Mouse (Mus musculus): ENCODE results near the gene Insl6. TPM values are rescaled to one million over a fixed set of nuclear protein-coding genes. Genes with fewer than 3 reads are reported as not detected.

The Insl6 gene
- 5.4 and 8.9 TPM in 2 replicates for polyA plus RNA-seq (2016; fragmentation: Nextera tagmentation; extraction: Ambion mirVana)

DNA sequence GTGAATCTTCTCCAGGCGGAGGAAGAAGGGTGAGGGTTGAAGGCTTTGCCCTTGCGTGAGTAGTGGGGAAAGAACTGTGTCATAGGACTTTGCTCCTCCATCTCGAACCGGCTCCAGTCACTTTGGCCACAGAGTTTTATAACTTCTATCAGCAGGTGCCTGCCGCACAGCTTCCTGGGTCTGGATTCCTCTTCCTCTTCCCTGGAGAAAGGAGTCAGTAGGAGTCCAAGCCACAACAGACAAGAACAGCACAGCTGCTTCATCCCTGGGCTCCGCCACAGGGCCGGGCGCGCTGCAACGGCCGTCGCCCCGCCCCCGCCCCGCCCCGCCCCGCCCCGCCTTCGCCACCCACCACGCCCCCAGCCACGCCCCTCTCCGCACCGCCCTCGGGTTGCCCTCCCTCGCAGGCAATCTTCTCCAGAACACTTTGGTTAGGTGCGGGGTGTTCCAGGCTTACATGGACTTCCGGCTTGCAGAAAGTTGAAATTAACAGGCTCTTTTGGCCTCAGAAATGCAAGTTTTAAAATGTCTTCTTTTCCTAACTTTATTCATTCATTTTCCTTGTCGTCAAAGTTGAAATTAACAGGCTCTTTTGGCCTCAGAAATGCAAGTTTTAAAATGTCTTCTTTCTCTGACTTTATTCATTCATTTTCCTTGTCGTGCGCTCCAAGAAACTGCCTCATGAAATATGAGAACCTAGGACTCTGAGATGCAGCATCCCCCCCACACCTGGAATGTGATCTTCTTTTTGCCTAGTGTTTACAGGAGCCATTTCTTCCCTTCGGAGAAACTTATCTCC lies at the start of gene Insl6:
Gene Insl6 (minus strand): TSS at position 304 of the 799 bp plus-strand sequence.
- Histone ChIP-seq H3K27me3 (ENCODE audit: low read depth, poor library complexity, severe bottlenecking) (peaks cover 21% of the 10 kb centered on the region), H3K27ac (replicated peaks) (peak within 1 kb of the TSS; percentile 61), H3K36me3 (no peaks in the 10 kb centered on the region), H3K9me3 (replicated peaks) (no peaks in the 10 kb centered on the region), H3K4me3 (peak within 1 kb of the TSS; percentile 54), H3K4me1 (peaks cover 13% of the 10 kb centered on the region)
- whole genome bisulfite sequencing: 6% methylated on average over 31 of the region's 31 CpGs
- peak; percentile 84 for DNase-seq (ENCODE audit: low spot score)

DNA sequence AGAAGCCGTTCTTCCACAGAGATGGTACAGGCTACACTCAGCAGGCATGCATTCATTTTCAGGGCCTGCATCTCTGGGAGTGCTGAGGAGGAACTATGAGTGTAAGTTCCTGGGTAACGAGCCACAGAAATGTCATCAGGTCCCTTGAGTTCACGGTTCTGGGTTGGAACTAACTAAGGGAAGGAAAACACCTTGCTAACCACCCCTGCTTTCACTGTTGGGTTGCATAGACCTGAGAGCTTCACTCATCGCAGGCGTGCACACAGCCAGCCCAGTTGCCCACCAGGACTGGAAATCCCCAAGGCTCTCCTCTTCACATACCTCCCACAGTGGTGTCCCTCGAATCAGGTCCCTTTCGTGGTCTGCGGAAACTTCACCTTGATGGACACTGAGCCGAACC lies 49.8 kb upstream of the Insl6 start:
- no peak overlapping the region for H3K4me3 ChIP-seq
- H3K36me3 ChIP-seq: no peaks in the 10 kb centered on the region
- DNase-seq (ENCODE audit: low spot score): no peak
- no peak overlapping the region for H3K27ac ChIP-seq (replicated peaks)
- no peaks in the 10 kb centered on the region for H3K27me3 ChIP-seq (ENCODE audit: low read depth, poor library complexity, severe bottlenecking)
- 86% methylated on average over 9 of the region's 9 CpGs for WGBS
- H3K9me3 ChIP-seq (replicated peaks): no peaks in the 10 kb centered on the region
- no peaks in the 10 kb centered on the region for H3K4me1 ChIP-seq

DNA sequence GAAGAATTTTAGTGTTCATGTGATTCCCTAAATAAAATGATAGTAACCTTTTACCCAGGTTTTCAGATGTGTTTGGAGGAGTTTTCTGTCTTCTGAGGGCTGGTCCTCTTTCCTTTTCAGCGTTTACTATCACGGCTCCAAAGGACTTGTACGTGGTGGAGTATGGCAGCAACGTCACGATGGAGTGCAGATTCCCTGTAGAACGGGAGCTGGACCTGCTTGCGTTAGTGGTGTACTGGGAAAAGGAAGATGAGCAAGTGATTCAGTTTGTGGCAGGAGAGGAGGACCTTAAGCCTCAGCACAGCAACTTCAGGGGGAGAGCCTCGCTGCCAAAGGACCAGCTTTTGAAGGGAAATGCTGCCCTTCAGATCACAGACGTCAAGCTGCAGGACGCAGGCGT lies 48.3 kb upstream of the Insl6 start:
- no peak for DNase-seq (ENCODE audit: low spot score)
- Histone ChIP-seq H3K27ac (replicated peaks) (no peak overlapping the region), H3K27me3 (ENCODE audit: low read depth, poor library complexity, severe bottlenecking) (peaks cover under 1% of the 10 kb centered on the region; the same call in 1 of the 2 replicates), H3K4me3 (peak overlapping the region; percentile 16; the same call in 1 of the 2 replicates), H3K36me3 (no peaks in the 10 kb centered on the region), H3K4me1 (no peaks in the 10 kb centered on the region), H3K9me3 (replicated peaks) (no peaks in the 10 kb centered on the region)
- WGBS: 43% methylated on average over 11 of the region's 11 CpGs

DNA sequence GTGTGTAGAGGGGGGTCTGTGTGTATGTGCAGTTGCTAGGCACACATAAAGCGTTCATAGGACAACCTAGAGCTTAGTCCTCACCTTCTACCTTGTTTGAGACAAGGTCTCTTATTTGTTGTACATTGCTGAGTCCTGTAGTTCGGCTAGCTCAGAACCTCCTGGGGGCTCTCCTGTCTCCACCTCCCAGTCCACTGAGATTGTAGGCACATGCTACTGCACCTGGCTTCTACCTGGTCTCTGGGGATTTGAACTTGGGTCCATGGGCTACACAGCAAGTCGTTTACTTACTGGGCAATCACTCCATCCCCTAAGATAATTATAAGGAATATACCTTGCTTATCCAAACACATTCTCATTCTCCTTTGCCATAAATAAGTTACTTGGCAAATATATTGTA lies 47.5 kb upstream of the Insl6 start:
- DNase-seq (ENCODE audit: low spot score): no peak

DNA sequence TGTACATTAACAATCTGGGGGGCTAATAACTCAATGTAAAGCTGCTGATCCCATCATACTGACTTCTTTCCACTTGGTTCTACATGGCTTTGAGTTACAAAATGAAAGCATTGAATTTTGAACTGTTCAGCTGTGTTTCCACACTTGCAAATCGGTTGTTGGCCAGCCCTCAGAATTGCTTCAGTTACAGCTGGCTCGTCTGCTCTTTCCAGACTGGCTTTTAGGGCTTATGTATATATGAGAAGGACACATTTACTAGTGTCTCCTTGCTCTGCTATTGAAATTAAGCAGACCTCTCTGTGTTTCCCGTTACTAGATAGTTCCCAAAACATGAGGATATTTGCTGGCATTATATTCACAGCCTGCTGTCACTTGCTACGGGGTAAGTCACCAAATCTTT lies 47.0 kb upstream of the Insl6 start:
- Histone ChIP-seq H3K27ac (replicated peaks) (no peak overlapping the region), H3K36me3 (no peaks in the 10 kb centered on the region), H3K4me1 (peaks cover 6% of the 10 kb centered on the region), H3K4me3 (no peak overlapping the region), H3K9me3 (replicated peaks) (no peaks in the 10 kb centered on the region), H3K27me3 (ENCODE audit: low read depth, poor library complexity, severe bottlenecking) (peaks cover 13% of the 10 kb centered on the region)
- no peak for DNase-seq (ENCODE audit: low spot score)
- WGBS: 87% methylated on average over 4 of the region's 4 CpGs

More for the DNA sequence above, 47.5 kb upstream of the Insl6 start:
- no peaks in the 10 kb centered on the region for H3K9me3 ChIP-seq (replicated peaks)
- peaks cover 8% of the 10 kb centered on the region for H3K27me3 ChIP-seq (ENCODE audit: low read depth, poor library complexity, severe bottlenecking)
- no peaks in the 10 kb centered on the region for H3K36me3 ChIP-seq
- H3K4me1 ChIP-seq: peaks cover under 1% of the 10 kb centered on the region
- H3K4me3 ChIP-seq: no peak overlapping the region
- H3K27ac ChIP-seq (replicated peaks): no peak overlapping the region
- 93% methylated on average over 3 of the region's 3 CpGs for WGBS

DNA sequence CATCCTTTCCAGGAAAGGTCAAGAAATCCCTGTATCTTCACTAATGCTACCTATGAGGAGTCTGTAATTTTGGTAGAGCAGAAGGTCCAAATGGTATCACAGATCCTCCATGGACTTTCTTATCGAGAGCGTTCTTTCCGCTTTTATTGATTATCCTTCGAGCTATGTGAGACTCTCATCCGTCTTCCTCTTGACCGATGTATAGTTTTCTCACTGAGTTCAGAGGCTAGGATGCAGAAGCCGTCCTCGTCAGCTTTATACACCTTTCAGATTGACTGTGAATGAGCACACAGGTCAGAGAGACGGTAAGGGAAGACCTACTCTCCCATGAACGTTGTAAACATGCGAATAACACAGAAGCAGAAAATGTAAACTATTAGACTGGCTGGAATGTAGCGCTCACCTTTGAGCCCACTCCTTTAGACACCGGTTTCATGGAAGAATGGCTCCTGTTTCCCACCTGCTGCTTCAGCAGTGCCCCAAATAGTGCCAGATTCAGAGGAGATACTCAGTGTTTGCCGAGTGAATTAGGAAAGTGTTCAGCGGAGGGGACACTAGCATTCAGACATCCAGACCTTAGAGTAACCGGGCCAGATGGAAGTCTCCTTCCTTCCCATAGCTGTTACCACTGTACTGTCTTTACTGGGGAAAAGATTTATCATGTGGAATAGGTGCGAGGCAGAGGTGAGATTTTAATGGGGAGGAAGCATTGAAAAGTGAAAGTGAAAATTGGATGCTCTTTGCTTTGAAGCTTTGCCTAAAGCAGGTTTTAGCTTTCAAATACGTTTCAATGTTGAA lies 46.3 kb upstream of the Insl6 start:
- Histone ChIP-seq H3K9me3 (replicated peaks) (no peaks in the 10 kb centered on the region), H3K27me3 (ENCODE audit: low read depth, poor library complexity, severe bottlenecking) (peaks cover 20% of the 10 kb centered on the region), H3K36me3 (no peaks in the 10 kb centered on the region), H3K4me3 (no peak overlapping the region), H3K27ac (replicated peaks) (no peak overlapping the region), H3K4me1 (peaks cover 11% of the 10 kb centered on the region)
- 85% methylated on average over 18 of the region's 18 CpGs for WGBS
- no peak for DNase-seq (ENCODE audit: low spot score)

DNA sequence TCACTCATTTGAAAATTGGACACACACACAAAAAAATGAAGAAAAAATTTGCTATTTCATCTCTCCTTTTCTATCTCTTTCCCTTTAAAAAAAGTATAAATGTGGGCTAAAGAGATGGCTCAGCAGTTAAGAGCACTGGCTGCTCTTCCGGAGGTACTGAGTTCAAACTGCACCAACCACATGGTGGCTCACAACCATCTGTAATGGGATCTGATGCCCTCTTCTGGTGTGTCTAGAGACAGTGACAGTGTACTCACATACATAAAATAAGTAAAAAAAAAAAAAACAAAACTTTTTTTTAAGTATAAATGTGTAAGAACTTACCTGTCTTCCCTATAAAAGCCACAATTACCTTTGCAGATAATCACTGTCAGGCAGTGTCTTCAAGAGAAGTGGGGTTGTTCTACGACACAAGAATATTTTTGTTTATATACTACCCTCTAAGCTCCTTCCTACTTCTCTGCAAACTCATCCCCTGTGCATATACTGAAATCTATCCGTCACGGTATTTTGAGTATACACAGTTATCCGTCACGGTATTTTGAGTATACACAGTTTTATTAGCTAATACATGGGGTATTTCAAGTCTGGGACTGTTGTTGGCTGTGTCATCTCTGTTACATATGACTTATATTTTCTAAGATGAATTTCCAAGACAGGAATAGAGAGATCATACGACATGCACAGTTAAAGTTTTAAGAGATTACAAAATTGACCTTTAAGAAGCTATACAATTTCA lies 45.6 kb upstream of the Insl6 start:
- H3K4me1 ChIP-seq: peaks cover 11% of the 10 kb centered on the region
- no peak overlapping the region for H3K27ac ChIP-seq (replicated peaks)
- H3K4me3 ChIP-seq: no peak overlapping the region
- H3K27me3 ChIP-seq (ENCODE audit: low read depth, poor library complexity, severe bottlenecking): peaks cover 27% of the 10 kb centered on the region
- 94% methylated on average over 7 of the region's 7 CpGs for WGBS
- H3K9me3 ChIP-seq (replicated peaks): no peaks in the 10 kb centered on the region
- DNase-seq (ENCODE audit: low spot score): no peak
- no peaks in the 10 kb centered on the region for H3K36me3 ChIP-seq

DNA sequence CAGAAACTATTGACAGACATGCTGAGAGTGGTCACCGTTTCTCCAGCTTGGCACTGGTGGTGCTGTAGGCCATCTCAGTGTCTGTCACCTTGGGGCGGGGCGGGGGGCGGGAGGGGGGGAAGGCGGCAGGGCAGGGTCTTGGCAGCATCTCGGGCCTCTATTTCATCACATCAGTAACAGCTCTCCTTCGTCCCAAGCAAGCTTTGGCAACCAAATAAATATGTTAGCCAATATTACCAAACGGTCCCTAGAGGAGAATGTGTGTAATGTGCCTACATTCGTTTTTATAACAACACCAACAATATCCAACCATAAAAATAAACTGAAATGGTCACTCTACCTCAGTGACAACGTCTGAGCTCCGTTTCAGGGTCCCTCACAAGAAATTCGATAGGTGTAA lies 45.0 kb upstream of the Insl6 start:
- Histone ChIP-seq H3K27me3 (ENCODE audit: low read depth, poor library complexity, severe bottlenecking) (peaks cover 27% of the 10 kb centered on the region), H3K4me3 (no peak overlapping the region), H3K36me3 (no peaks in the 10 kb centered on the region), H3K4me1 (peaks cover 11% of the 10 kb centered on the region), H3K9me3 (replicated peaks) (no peaks in the 10 kb centered on the region), H3K27ac (replicated peaks) (no peak overlapping the region)
- WGBS: 72% methylated on average over 12 of the region's 12 CpGs
- DNase-seq (ENCODE audit: low spot score): no peak

DNA sequence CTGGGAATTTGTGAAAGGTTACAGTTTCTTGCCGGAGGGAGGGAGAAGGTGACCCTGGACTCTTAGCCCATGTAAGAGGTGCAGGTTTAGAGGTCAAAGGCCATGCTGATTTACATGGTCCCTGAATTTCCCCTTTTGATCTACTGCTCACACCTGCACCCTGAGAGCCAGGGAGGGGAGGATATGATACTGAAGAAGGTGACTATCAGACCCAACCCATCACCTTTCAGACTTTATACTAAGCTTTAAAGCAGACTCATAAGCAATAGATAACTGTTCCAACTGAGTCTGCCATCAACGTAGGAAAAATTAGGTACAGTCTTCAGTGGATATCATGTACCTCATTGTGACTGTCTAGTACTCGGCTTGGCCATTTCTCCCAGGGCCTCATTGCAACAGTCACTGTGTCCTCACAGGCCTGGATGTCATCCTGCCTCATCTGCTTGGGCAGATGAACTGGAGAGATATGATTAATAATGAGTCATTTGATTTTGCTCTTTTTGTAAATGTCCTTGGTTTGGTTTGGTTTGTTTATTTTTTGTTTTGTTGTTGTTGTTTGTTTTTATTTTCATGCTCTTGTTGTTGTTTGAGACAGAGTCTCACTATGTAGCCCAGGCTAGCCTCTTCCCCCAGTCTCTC lies 43.6 kb upstream of the Insl6 start:
- peaks cover 29% of the 10 kb centered on the region for H3K27me3 ChIP-seq (ENCODE audit: low read depth, poor library complexity, severe bottlenecking)
- peaks cover 11% of the 10 kb centered on the region for H3K4me1 ChIP-seq
- H3K27ac ChIP-seq (replicated peaks): no peak overlapping the region
- no peaks in the 10 kb centered on the region for H3K36me3 ChIP-seq
- DNase-seq (ENCODE audit: low spot score): no peak
- no peak overlapping the region for H3K4me3 ChIP-seq
- H3K9me3 ChIP-seq (replicated peaks): no peaks in the 10 kb centered on the region
- WGBS: 88% methylated on average over 3 of the region's 3 CpGs

DNA sequence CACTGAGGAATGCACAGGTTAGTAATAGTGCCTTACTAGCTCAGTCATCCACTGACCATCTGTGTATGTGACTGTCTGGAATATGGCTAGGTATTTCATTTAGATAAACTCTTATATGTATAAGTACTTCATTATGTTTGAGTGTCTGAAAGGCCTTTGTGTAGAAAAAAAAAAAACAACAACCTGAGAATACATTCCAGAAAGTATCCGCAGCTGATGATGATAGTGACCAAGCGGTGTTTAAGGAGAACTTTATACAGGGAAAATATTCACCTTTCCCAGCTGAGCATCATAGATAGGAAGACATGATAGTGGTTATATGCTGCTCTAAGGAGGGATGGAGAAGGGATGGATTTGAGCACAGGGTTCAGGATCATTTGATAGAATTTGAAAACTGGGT lies 42.9 kb upstream of the Insl6 start:
- Histone ChIP-seq H3K9me3 (replicated peaks) (no peaks in the 10 kb centered on the region), H3K36me3 (no peaks in the 10 kb centered on the region), H3K27me3 (ENCODE audit: low read depth, poor library complexity, severe bottlenecking) (peaks cover 29% of the 10 kb centered on the region), H3K27ac (replicated peaks) (no peak overlapping the region), H3K4me3 (no peak overlapping the region), H3K4me1 (peaks cover 11% of the 10 kb centered on the region)
- no peak for DNase-seq (ENCODE audit: low spot score)
- WGBS: 93% methylated on average over 2 of the region's 2 CpGs

DNA sequence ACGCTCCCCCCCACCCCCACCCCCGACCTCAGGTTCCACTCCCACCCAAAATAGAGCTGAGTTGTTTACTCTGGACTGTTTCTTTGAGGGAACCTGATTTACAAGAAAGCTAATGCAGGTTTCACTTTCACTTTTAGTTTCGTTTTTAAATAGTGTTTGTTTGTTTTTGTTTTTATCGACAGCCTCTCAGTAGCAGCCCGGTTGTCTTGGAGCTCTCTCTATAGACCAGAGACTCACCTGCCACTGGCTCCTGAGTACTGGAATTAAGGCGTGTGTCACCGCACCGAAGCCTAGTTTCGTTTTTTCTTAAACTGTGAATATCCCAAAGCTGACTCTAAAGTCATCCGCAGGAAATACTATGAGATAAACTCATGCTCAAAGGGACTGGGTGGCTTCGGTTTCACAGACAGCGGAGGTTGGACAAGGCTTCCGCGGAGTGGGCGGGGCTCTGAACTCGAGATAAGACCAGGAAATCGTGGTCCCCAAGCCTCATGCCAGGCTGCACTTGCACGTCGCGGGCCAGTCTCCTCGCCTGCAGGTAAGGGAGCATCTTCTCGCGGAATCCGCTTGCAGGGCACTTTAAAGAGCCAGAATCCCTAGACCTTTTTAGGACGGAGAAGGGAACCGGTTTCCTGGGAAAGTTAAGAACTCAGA lies 41.9 kb upstream of the Insl6 start, which contains the start of the genes Plgrkt and Cd274:
Gene Plgrkt (minus strand): TSS at position 422 of the 654 bp plus-strand sequence.
Gene Cd274 (plus strand): TSS at position 487 of the 654 bp plus-strand sequence.
- Histone ChIP-seq H3K27me3 (ENCODE audit: low read depth, poor library complexity, severe bottlenecking) (peaks cover 29% of the 10 kb centered on the region), H3K36me3 (no peaks in the 10 kb centered on the region), H3K27ac (replicated peaks) (no peak within 1 kb of the TSS), H3K4me3 (peak within 1 kb of the TSS; percentile 54), H3K4me1 (peaks cover 16% of the 10 kb centered on the region), H3K9me3 (replicated peaks) (no peaks in the 10 kb centered on the region)
- WGBS: 5% methylated on average over 26 of the region's 26 CpGs
- DNase-seq (ENCODE audit: low spot score): peak; percentile 49
